Mouse (Mus musculus) G1E (cell line): Measurements from ENCODE around the gene Cradd.

Source experiments
- CTCF ChIP-seq: IDR thresholded peaks from 2 replicates; pipeline ENCODE4 v1.5.1; 2012; ENCODE audit warnings: low read depth, low read length, inconsistent platforms, mixed read lengths
- GATA1 ChIP-seq: IDR thresholded peaks from 2 replicates; pipeline ENCODE4 v1.6.1; 2012; ENCODE audit warnings: borderline replicate concordance, low read length, inconsistent platforms, mixed read lengths
- POLR2AphosphoS5 ChIP-seq: IDR thresholded peaks from 2 replicates; pipeline ENCODE4 v1.6.1; 2012; ENCODE audit warnings: low read depth, low read length, inconsistent platforms; ENCODE audit not compliant: insufficient replicate concordance

GRCm38 (mm10) chr10:95348457-95348856 lies 24.5 kb upstream of the Cradd start:
- no peak for TF ChIP-seq CTCF
- no peak for TF ChIP-seq GATA1
- no peak for TF ChIP-seq POLR2AphosphoS5
